Mouse (Mus musculus) myocyte (in vitro differentiated cells): Measurements from ENCODE around the gene Olfr522.

Experiments used
- MAX ChIP-seq: IDR thresholded peaks from one replicate; pipeline ENCODE4 v1.6.1; 2011; ENCODE audit warnings: low read depth, mild to moderate bottlenecking, control low read depth
- POLR2A ChIP-seq: IDR thresholded peaks from one replicate; pipeline ENCODE4 v1.6.1; 2011; ENCODE audit warnings: low read depth, mild to moderate bottlenecking, control low read depth, moderate library complexity; ENCODE audit not compliant: insufficient read length
- REST ChIP-seq: IDR thresholded peaks from one replicate; pipeline ENCODE4 v1.6.1; 2011; ENCODE audit warnings: mild to moderate bottlenecking, control low read depth, moderate library complexity; ENCODE audit not compliant: insufficient read depth, insufficient read length

DNA sequence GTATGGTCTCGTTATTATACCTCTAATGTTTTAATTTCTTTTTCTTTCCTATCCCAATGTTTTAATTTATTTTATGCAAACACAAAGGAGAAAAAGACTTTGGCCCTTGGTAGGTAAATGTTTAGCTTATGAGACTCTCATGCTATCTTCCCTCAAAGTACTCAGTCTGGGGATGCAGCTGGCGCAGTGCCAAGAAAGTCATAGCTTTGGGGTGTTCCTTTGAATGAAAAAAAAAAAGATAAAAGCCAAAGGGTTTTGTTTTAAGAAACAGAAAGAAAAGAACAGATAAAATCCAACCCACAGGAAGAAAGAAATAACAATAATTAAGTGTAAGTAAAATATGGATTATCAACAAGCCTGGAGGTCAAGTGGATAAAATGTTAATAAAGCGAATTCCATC, 44.1 kb upstream of the Olfr522 start:
- TF ChIP-seq POLR2A, result no peak
- no peak for TF ChIP-seq MAX
- TF ChIP-seq REST, result no peak
